Mouse (Mus musculus) liver, embryonic 11.5 days (tissue): ENCODE measurements around the gene Zkscan2. TPM values are rescaled to one million over a fixed set of nuclear protein-coding genes. Genes with fewer than 3 reads are reported as not detected.

Experiments
- polyA plus RNA-seq: library from polyadenylated mRNA; unstranded; fragments of >200 nt; fragmentation: Nextera tagmentation; extraction: Ambion mirVana; gene quantifications from 2 replicates; pipeline ENCODE4 v1.2.1, GENCODE M21; 2014

The Zkscan2 gene
- polyA plus RNA-seq, 1 experiment from 2014 or later: 0.93 TPM

Other genes starting within 250 kb of the Zkscan2 start
- 49.7 and 54.4 TPM in 2 replicates for gene Lcmt1, start 130.7 kb downstream of the Zkscan2 start, polyA plus RNA-seq
- gene Arhgap17, start 130.5 kb downstream of the Zkscan2 start, polyA plus RNA-seq: 29.8 and 31.3 TPM in 2 replicates
- gene Aqp8, start 38.2 kb downstream of the Zkscan2 start, polyA plus RNA-seq: 2.5 and 3.5 TPM in 2 replicates